In the genomic region with DNA sequence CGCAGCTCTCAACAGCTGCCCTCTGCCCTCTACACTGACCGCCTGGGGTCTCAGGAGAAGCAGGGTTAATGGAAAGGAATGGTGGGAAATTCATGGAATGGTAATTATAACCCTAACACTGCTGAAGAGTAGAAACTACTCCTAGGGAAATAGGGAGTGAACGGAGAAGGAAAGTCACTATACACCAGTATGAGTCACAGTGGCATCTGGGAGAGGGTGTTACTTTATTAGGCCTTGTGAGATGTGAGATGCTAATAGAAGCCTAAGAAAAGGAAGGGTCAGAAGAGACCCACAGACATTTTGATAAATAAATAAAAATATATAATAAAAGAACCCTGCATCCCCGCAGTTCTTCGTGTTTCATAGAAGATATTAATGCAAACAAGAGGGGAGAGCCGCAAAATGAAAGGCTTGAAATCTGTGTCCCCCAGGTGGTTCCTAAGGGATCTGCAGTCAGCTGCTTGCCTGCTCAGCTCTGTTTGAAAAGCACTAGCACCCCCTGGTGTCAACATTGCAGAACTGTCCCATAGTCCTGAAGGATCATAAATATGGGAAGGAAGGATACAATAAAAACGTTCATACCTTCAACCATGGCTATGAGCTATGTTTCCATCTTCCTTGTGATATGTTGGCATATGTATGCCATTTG, we compare ENCODE assay signal across 1 mouse cellular context.
TF ChIP-seq lines count a peak whose summit lies in the region.

No protein-coding gene starts in this region.

TF ChIP-seq in CH12.LX, 34 proteins besides CTCF, POLR2A, EP300 and RAD21 (continued from another document):
- peak; percentile 27; the same call in 1 of the 2 replicates for TF ChIP-seq NELFE (IDR thresholded peaks at IDR 0.05; ENCODE audit: low read depth, low read length)
